Mouse (Mus musculus) spleen, adult 2 months (tissue): ENCODE data around the gene Mrap.

Experiments
- CTCF ChIP-seq: fragments of 200-500 bp; IDR thresholded peaks from 2 replicates; pipeline ENCODE4 v1.5.1; 2011; ENCODE audit warnings: mild to moderate bottlenecking, inconsistent platforms; ENCODE audit not compliant: insufficient read depth, insufficient read length, insufficient replicate concordance; ENCODE audit errors: extremely low read depth
- POLR2A ChIP-seq: fragments of 200-500 bp; IDR thresholded peaks from 2 replicates; pipeline ENCODE4 v1.6.1; 2011; ENCODE audit warnings: low read depth, low read length, inconsistent platforms

GRCm38 (mm10) chr16:90775946-90776520 is 38.0 kb downstream of the Mrap start:
- TF ChIP-seq CTCF (no peak), POLR2A (no peak)
